Mouse (Mus musculus) neural tube, embryonic 14.5 days (tissue): Measurements from ENCODE around the gene Tgtp1. TPM values are rescaled to one million over a fixed set of nuclear protein-coding genes. Genes with fewer than 3 reads are reported as not detected.
"Not testable (repeated sequence)": the region's sequence is repeated elsewhere in the genome, so short reads cannot be mapped to it uniquely, and the experiment has no call there.

ENCODE experiments used
- ATAC-seq: fragments of 200-750 bp; cut with Nextera tagmentation; 2 replicates; pipeline ENCODE4 v1.8.0; 2017; ENCODE audit warnings: low read depth, mild to moderate bottlenecking, moderate TSS enrichment, moderate library complexity
- H3K27ac ChIP-seq: fragments of 300-500 bp; sonication (generic); 2 replicates; pipeline ENCODE4 v1.5.1; 2014; ENCODE audit warnings: low read depth, mild to moderate bottlenecking, control low read depth, low read length, moderate library complexity, mixed read lengths
- H3K27me3 ChIP-seq: fragments of 300-500 bp; sonication (generic); 2 replicates; pipeline ENCODE4 v1.6.1; 2014; ENCODE audit warnings: low read length; ENCODE audit not compliant: control insufficient read depth, insufficient read depth
- H3K36me3 ChIP-seq: fragments of 300-500 bp; sonication (generic); 2 replicates; pipeline ENCODE4 v1.6.1; 2014; ENCODE audit warnings: low read length, mixed read lengths; ENCODE audit not compliant: control insufficient read depth, insufficient read depth
- H3K4me1 ChIP-seq: fragments of 300-500 bp; sonication (generic); 2 replicates; pipeline ENCODE4 v1.6.1; 2014; ENCODE audit warnings: low read length; ENCODE audit not compliant: control insufficient read depth, insufficient read depth
- H3K4me2 ChIP-seq: fragments of 300-500 bp; sonication (generic); 2 replicates; pipeline ENCODE4 v1.6.1; 2014; ENCODE audit warnings: mild to moderate bottlenecking, low read depth, low read length, control low read depth
- H3K4me3 ChIP-seq: fragments of 300-500 bp; sonication (generic); 2 replicates; pipeline ENCODE4 v1.5.1; 2014; ENCODE audit warnings: low read depth, low read length, control low read depth, mixed read lengths
- H3K9ac ChIP-seq: fragments of 300-500 bp; sonication (generic); replicated peaks from 2 replicates; pipeline ENCODE4 v1.6.1; 2014; ENCODE audit warnings: low read depth, mild to moderate bottlenecking, control low read depth, low read length, mixed read lengths
- H3K9me3 ChIP-seq: fragments of 300-500 bp; sonication (generic); 2 replicates; pipeline ENCODE4 v1.6.1; 2016; ENCODE audit warnings: low read length; ENCODE audit not compliant: control insufficient read depth
- WGBS: fragments of 180-500 bp; shearing (Covaris S2); extraction: QIAGEN DNeasy Blood & Tissue Kit; methylation state at CpG from one replicate; pipeline ENCODE4 v1.1.7; 2014; 5-methylcytosine and 5-hydroxymethylcytosine counted together
- polyA plus RNA-seq: library from polyadenylated mRNA; unstranded; fragments of >200 nt; fragmentation: Nextera tagmentation; extraction: Ambion mirVana; gene quantifications from 2 replicates; pipeline ENCODE4 v1.2.1, GENCODE M21; 2014

The Tgtp1 gene
- polyA plus RNA-seq: not detected in 2 replicates

DNA sequence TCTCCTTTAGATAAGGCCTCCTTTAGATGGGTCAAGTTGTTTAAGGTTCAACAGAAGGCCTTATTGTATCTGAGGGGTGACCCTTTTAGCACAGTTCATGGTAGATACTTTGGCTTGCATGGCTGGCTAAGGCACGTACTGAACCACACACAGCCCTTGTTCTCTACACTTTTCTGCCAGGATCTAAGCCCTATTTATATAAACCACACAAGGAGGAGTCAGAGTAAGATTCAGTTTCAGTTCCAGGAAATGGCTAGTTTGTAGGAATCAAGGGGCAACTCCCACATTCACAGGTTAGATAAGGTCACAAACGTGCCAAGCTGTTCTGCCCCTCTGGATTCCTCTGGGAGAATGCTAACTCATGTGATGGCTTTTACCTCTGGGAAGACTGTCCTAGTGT is at the start of gene Tgtp1:
TSS of gene Tgtp1 (minus strand) at position 155 of the 400 bp plus-strand sequence.
- 73% methylated on average over 2 of the region's 2 CpGs for WGBS

DNA sequence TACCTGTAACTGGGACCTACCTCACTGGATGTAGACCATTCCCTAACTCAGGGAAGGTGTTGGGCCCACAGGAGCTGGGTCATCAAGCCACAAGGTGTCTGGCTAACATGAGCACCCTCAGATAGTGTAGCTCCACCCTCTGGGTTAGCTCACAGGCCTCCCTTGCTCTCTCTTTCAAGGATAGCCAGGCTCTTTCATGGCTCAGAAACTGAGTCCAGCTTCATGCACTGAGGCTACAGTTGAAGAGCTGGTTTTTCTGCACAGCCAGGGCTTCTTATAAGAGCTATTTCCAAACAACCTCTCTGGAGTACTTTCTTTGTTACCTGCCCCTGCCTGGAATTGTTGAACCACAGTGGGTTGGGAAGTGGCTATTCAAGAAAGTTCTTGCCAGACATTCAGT is 18.1 kb upstream of the Tgtp1 start:
- not testable (repeated sequence) for H3K4me2 ChIP-seq

More for the DNA sequence above, at the start of gene Tgtp1:
- H3K27me3 ChIP-seq, H3K27ac ChIP-seq, H3K4me2 ChIP-seq, H3K9ac ChIP-seq, H3K4me1 ChIP-seq, H3K36me3 ChIP-seq, H3K4me3 ChIP-seq, ATAC-seq, H3K9me3 ChIP-seq: not testable (repeated sequence)

DNA sequence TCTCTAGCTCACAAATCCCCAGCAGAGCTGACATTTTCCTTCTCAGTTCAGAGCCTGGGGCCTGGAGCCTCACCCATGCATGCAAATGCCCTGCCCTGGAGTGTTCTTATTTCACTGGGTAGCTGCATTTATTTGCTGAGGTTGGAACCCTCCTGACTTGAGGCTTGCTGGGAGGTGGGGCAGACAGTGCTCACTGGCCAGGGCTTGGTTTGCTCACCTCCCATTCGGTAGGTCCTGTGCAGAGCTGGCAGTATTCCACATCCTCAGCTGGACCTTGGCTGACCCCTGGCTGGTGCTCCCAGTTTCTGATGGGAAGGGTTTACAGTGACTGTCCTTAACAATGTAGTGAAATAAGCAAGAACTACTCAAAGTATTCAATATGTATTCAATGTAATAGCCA is 12.8 kb upstream of the Tgtp1 start:
- not testable (repeated sequence) for H3K4me1 ChIP-seq, H3K9me3 ChIP-seq, H3K36me3 ChIP-seq, H3K4me2 ChIP-seq, ATAC-seq, H3K9ac ChIP-seq, H3K4me3 ChIP-seq, H3K27me3 ChIP-seq, H3K27ac ChIP-seq
- WGBS: 64% methylated on average over 1 of the region's 1 CpGs

More for the DNA sequence above, 18.1 kb upstream of the Tgtp1 start:
- H3K36me3 ChIP-seq, H3K9me3 ChIP-seq, ATAC-seq, H3K4me1 ChIP-seq, H3K9ac ChIP-seq, H3K27me3 ChIP-seq, H3K27ac ChIP-seq, H3K4me3 ChIP-seq: not testable (repeated sequence)

DNA sequence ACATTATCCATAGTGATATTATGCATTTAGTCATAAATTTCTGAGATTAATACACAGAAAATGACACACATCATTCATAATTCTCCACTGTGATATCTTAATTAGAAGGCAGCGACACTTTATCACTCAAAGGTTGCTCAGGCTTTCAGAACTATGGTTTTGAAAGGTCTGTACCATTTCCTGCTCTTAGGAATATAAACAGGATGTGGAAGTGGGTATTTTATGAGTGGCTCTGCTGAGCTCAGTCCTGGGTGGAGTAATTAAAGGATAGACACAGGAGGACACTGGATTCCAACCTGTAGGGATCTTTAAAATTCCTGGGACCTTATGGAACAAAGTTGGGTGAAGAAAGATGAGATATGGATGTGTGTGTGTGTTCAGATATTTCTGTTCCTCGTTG is 12.3 kb upstream of the Tgtp1 start:
- H3K9ac ChIP-seq, H3K9me3 ChIP-seq, H3K4me1 ChIP-seq, H3K36me3 ChIP-seq, ATAC-seq, H3K4me2 ChIP-seq, H3K27me3 ChIP-seq, H3K27ac ChIP-seq, H3K4me3 ChIP-seq: not testable (repeated sequence)
- WGBS: 81% methylated on average over 2 of the region's 2 CpGs

DNA sequence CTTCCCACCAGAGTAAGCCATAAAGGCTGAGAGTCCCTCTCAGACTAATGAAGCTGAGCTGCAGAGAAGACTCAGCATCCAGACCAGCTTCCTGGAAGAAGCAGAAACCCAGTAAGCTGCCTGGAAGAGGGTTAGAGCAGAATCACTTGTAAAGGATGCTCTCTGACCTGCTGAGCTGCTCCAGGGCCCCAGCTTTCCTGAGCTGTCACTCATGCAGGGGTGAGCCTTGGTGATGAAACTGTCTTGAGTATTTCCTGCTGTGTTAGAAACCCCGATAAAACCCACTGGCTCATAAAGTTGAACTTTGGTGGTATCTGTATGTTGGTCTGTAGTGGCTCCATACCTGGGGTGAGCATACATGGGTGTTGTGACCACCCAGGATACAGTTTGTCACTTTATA is 6.4 kb upstream of the Tgtp1 start:
- H3K4me3 ChIP-seq, H3K9ac ChIP-seq, H3K4me2 ChIP-seq, H3K27ac ChIP-seq, H3K4me1 ChIP-seq, H3K9me3 ChIP-seq, ATAC-seq, H3K27me3 ChIP-seq, H3K36me3 ChIP-seq: not testable (repeated sequence)
- WGBS: 75% methylated on average over 1 of the region's 1 CpGs

DNA sequence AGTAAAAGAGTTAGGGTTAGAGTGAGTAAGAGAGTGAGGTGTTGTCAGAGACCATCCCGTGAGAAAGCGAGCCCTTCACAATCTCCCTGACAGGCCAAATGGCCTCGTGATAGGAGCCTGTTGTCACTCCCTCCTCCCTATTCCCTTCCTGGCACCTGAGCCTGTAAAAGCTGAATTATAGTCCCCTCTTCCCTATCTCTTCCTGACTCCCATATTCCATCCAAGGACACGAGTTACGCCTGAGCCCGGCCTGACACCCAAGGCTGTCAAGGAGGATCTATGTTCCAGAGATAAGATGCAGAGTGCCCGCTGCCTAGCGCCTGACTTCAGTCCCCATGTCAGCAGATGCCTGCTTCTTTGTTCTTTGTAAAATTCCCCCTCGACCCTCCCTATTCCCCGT is 676 bp downstream of the Tgtp1 start:
- 43% methylated on average over 10 of the region's 10 CpGs for WGBS
- not testable (repeated sequence) for H3K9me3 ChIP-seq

DNA sequence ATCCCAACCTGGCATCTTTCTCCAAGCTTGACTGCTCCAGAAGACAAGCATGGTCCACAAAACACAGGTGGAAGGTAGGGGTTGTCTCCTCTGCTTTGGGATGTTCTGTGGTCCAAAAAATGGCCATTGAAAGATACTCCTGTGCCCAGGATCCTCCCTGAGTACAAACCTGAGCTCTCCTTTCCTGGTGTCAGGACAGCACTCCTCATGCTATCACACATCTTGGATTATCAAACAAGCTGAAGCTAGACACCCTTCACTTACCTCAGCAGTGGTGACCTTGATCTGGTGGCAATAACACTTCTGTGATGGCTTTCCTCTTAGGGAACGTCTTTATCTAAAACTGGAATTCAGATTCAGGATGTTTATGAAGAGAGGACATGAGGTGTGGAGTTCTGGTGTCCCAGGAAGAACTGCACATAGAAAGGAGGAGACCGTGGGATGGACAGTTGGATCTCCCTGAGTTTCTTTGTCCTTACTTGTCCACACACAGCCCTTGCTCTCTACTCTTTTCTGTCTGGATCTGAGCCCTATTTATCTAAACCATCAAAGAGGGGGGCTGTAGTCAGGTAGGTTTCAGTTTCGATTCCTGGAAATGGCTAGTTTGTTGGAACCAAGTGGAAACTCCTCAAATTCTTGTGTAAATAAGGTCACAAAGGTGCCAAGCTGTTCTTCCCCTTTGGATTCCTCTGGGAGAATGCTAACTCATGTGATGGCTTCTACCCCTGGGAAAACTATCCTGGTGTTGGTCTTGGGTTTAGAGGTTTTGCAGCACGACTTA is 2.0 kb downstream of the Tgtp1 start, which contains the start of gene Gm12185:
TSS of gene Gm12185 (minus strand) at position 487 of the 781 bp plus-strand sequence.
- H3K4me2 ChIP-seq, H3K27ac ChIP-seq, H3K4me1 ChIP-seq, H3K4me3 ChIP-seq, H3K9me3 ChIP-seq, H3K9ac ChIP-seq, H3K27me3 ChIP-seq, H3K36me3 ChIP-seq, ATAC-seq: not testable (repeated sequence)
- WGBS: 78% methylated on average over 4 of the region's 4 CpGs

More for the DNA sequence above, 676 bp downstream of the Tgtp1 start:
- H3K27ac ChIP-seq, H3K4me3 ChIP-seq, H3K4me1 ChIP-seq, H3K27me3 ChIP-seq, H3K4me2 ChIP-seq, H3K36me3 ChIP-seq, ATAC-seq, H3K9ac ChIP-seq: not testable (repeated sequence)

DNA sequence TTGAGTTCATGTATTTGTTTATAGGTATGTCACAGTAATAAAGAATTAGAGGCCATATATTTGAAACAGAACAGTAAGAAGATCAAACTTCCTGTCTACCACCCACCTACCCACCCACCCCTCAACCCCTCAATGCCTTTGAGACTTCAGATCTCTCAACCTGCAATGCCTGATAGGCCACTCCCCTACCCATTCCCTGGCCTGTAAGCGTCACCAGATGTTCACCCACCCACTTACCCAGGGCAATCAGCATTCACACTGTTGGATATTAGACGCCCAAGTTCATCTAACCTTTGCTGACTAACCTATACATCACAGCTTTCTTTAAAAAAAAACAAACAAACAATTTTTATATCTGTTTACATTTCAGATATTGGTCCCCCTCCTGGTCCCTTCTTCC is 4.0 kb downstream of the Tgtp1 start:
- not testable (repeated sequence) for H3K27ac ChIP-seq, H3K9ac ChIP-seq, H3K4me1 ChIP-seq, H3K36me3 ChIP-seq, H3K4me3 ChIP-seq, H3K27me3 ChIP-seq, H3K4me2 ChIP-seq, H3K9me3 ChIP-seq, ATAC-seq
- 73% methylated on average over 2 of the region's 2 CpGs for WGBS

DNA sequence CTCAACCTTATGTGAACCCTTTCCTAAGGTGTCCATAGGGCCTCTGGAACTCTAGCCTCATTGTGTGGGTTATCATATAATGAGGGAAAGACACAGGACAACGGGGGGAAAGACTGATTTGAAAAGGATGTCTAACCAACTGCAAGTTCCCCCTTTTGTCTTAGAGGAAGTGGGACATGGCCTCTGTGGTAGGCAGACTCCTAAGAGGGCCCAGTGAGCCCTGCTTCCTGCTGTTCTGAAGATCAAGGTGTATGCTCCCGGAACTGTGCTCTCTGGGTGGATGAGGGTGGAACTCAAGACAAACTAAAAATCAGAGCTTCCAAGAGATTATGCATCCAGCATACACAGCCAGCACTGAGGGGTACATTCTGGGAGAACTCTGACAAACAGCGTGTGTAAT is 5.8 kb downstream of the Tgtp1 start:
- not testable (repeated sequence) for H3K9me3 ChIP-seq, H3K9ac ChIP-seq, H3K27me3 ChIP-seq, H3K4me1 ChIP-seq, H3K4me3 ChIP-seq, H3K36me3 ChIP-seq, H3K27ac ChIP-seq, H3K4me2 ChIP-seq, ATAC-seq
- WGBS: 77% methylated on average over 2 of the region's 3 CpGs
